Mouse (Mus musculus) adipocyte (in vitro differentiated cells): ENCODE data around the gene Cdk17.

Experiments used
- DNase-seq: peaks from one replicate; pipeline ENCODE4 v3.0.0-alpha.2; 2016; ENCODE audit warnings: low spot score

Cdk17 gene

DNA sequence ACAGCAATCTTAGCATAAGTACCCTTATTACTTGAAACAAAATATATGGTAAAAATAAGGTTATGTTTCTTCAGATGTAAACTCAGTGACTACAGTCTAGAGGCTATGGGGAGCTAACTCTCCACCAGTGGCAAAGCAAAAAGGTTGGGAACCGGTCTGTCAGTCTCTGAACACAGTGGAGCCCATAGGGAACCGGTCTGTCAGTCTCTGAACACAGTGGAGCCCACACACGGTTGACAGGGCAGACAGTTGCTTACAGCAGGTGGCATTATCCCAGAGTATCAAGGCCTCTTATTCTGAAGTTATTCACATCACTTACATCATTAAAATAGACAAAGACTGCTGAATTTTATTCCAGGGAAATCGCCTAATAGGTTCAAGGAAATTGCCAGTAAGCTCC, 70.8 kb downstream of the Cdk17 start:
- no peak for DNase-seq

DNA sequence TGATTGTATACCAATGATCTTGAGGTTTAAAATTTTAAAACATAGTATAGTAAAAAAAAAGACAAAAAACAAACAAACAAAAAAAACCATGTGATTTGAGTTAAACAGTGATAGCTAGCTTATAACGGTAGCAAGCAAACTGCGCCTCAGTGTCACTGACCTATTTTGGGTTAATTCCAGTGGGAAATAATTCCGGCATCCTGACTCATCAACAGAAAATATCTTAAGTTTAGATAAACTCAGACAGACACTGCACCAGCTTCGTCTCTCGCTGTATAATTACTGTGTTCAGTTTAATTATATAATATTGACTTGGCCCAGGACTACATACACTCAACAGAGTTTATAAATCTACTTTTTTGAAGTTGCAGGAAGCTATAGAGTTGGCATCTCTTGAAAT, 71.2 kb downstream of the Cdk17 start:
- DNase-seq: no peak

DNA sequence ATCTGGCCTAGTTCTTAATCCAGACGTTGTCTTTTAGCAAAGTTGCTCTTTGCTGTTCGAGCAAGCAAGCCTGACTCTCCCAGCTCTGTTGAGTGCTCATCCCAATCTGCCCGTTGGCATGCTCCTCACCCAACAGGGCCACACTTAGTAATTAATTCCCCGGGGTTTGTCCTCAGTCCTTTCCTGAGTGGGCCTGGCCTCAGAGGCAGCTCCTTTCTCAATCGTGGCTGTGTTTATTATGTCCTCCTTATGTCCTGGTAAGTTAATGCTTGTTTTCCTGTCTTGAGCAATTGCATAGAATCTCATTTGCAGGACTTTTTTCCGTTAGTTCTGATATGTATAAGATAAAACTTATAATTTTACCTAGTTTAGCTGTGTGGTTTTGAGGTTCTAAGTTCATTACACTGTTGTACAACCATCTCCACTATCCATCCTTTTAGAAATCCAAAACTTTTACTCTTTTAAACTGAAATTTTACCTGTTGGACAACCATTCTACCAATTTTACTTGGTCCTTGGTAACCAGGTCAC, 73.1 kb downstream of the Cdk17 start:
- DNase-seq: no peak

DNA sequence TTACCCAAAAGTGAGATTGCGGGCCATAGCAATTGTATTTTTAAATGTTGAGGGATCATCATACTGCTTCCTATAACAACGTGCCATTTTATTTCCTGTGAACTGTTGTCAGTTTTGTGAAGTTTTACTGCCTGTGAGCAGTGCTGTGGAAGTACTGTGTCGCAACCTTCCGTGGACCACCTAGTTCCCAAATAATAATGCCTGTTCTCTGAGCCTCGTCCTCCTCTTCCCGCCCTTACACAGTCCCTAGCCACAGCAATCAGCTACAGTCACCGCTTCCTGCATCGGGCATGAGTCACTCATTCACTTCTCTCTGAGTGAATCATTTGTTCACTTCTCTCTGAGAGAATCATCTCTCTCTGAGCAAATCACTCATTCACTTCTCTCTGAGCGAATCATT, 74.0 kb downstream of the Cdk17 start:
- no peak for DNase-seq

DNA sequence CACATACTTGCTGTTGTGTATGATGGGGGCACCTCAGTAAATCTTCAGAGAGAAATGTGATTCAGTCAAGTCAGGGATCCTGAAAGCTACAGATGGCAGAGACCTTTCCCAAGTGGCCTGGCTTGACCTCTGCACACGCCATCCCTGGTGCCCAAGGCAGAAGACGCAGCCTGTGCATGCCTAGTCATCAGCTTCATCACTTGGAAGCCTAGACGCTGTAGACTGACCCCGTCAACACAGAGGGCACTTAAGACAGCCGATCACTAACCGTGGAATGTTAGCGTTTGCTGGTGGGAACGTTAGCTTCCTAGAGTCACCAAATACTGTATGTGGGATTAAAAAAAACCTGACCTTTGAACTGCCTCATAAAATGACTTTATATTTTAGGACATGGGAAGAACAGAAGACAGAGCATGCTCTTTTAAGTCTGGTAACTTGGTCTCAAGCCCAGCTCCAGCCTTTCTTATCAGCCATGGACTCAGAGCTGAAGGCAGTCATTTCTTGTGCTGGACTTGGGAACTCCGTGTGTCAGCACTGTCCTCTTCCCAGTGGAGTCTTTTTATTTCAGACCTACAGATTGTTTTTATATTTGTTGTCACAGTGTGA, 78.6 kb downstream of the Cdk17 start:
- DNase-seq: no peak

DNA sequence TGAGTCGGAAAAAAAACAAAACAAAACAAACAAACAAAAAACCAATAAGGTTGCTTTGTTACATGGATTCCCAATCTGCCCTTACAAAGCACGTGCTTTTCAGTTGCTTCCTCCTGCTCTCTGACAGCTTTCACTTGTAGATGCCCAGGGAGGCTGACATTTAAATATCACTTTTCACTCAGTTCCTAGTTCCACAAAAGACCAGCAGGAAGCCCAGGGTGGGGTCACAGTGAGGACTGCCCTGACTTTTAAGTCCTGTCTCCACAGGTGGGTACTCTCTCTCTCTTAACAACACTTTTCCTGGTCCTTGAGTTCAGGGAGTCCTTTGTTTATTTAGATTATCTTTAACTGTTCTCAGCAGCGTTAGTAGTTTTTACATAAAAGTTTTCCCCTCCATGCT, 81.5 kb downstream of the Cdk17 start:
- no peak for DNase-seq

DNA sequence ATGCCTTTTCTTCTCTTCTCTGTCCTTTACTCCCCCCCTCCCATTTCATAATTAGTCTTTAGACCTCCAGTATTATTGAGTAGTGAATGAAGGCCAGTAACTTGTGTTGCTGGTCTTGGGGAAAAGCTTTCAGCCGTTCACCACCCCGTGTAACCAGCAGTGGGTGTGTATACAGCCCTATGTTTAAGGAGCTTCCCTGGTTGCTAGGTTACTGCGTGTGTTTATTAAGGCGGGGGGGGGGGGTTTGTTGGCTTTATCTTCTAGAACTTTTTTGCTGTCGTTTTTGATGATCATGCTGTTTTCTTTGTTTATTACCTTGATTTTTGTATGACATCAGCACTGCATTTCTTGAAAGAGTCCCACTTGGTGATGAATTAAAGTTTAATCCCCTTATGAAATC, 82.2 kb downstream of the Cdk17 start:
- DNase-seq: no peak

DNA sequence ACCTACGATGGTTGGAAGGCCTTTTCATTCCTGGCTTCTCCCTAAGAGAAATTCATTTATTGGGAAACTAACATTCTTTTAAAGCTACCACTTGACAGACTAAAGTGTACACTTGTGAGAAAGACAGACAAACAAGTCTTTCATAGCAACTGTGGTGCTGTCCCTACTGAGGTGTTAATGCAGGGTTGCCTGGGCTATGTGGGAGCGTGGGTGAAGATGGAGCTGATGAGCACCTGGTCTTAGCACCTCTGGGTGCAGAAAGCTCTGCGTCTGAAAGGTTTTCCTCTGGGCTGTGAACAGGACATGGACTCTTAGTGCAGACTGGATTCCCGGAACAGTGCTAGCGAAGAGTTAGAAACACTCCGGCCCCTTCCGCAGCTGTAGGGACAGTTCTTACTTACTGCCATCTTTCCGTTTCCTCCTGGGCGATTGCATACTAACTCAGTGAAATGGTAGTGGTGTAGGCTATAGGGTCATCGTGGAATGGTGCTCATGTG, 83.6 kb downstream of the Cdk17 start:
- no peak for DNase-seq

DNA sequence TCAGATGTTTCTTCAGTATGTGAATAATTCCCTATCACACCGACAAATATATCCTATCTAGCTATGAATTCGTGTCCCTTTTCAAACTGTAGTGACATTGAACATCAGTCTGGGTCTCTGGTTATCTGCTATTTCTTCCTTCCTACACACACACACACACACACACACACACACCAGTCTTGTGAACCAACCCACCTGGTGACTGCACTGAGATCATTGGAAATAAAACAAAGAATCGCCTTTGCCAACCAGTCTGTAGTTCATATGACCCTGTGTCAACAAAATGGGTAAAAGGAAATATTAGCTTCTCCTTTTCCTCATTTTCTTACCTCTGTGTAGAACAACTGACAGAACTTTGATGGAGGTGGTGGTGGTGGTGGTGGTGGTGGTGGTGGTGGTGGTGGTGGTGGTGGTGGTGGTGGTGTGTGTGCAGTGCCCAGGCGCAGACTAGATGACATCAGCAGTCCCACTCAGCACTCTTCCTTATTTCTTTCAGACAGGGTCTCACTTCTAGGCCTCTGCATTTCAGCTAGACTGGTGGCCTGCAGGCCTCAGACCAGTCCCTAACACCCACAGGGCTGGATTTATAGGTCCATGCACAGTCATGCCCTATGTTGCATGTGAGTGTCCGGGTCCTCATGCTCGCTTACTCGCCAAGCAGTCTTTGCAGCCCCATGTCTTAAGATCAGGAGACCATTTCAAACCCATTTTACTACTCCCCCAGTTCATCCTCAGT, 85.7 kb downstream of the Cdk17 start:
- no peak for DNase-seq

DNA sequence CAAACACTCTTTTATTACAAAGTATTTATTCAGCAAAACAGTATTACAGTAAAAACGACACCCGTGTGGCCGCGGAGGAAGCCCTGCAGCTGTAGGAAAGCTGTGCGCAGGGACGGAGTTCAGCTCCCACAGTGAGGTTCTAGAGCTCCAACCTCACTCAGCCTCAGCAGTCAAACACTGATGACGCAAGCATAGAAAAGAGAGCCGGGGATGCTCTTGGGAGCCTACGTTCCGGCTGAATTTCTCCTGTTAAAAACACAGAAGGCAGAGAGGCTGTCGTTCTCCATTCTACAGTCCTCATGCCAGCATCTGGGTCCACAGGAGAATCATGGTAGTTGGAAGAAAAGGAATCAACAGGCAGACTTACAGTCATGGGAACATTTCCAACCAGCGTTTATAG, 86.7 kb downstream of the Cdk17 start:
- no peak for DNase-seq

DNA sequence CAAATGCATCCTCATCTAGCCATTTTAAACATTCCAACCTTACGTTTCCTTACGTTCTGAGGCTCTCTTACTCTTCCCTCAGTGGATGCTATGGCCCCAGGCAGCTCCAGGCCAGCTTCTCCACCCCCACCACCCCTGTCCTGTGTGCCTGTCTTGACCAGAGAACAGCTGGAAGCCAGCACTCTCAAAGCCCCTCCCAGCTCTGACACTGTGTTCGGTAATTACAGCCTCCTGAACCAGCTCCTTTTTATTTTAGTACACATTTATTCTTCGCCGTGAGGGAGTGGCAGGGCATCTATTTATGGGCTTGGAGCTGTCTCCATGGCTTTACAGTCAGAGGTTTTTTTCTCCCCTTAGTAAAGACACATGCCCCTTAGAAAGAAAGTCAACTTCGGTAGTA, 87.2 kb downstream of the Cdk17 start:
- no peak for DNase-seq

DNA sequence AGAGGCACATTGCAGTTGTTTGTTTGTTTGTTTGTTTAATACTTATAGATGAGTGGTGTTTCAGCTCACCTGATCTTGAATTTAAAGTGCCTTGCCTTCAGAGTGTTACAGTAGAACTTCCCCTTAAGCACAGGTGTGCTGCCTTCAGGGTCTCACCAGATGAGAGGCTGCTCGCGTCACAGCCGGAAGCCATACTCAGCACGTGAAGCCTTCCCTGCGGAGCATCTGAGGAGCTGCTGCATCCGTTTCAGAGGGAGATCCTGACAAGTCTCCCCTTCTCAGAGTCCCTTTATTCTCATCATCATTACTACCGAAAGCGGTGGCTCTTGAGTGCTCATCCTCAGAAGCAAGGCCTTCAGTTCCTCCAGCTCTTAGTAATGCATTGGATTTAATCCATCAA, 87.7 kb downstream of the Cdk17 start:
- DNase-seq: no peak

DNA sequence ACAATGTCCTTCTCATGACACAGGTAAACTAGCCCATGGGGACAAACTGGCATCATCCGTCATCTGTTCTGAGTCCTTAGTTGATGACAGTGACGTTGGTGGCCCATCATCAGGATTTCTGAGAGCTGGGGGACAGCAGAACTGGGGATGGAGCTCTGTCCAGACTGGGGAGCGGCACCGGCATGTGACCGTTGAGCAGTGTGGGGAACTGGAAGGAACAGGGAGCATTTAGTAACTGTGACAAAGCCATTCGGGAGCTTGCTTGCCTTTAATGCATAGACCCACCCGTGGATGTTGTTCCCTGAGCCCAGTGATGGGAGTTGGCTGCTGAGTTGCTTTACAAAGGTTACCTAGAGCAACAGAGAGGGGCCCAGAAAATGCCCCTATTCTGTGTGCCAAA, 89.2 kb downstream of the Cdk17 start:
- DNase-seq: no peak

DNA sequence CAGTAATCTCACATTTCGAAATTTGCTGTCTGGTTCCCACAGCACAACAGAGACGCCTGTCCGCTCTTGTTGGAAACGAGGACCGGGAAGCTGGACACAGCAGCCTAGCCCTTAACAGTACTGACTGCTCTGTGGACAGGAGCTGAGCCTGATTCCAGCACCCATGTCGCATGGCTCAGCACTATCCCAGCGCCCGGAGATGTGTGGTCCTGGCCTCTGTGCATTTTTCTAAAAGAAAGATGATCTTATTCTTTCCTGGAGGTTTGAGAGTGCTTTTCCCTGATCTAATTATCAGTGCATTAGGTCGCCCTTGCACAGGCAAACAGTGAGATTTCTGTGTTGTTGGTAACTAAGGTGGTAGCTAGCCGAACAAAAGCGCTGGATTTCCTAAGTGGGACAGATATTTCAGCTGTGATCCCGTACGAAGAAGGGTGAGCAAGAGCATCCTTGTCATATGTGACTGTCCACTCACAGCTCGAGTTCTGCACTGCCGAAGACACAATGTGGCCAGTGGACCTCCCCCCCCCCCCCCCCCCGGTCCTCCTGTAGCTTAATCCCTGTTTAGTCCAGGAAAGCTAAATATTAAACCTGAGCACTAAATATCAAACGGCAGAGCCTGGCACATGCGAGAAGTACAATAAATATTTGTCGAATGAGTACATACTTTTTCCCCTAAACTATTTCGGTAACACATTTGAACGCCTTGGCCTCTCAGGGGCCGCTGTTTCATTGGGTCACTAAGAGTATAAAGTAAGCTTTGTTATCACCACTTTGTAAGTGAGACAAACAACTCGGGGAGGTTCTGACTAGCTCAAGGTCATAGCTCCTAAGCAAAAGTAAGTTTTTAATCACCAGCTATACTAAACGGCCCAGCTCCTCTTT, 90.0 kb downstream of the Cdk17 start:
- no peak for DNase-seq

DNA sequence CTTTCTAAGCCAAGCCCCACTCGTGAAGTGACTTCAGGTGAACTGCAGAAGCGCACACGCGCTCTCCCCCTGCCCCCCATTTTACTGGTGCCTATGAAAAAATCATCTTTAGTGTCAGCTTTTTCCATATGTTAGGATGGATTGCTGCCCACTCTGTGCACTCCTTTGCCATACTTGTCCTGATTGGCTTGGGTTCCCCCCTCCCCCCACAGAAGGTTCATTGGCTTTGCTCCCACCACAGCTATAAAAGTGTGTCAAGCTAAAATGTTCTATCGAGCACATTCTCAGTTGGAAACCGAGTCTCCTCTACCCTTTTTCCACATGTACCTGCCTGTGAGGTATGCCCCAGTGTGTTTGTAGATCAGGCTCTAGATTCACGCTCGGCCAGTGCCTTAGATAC, 90.8 kb downstream of the Cdk17 start:
- no peak for DNase-seq

DNA sequence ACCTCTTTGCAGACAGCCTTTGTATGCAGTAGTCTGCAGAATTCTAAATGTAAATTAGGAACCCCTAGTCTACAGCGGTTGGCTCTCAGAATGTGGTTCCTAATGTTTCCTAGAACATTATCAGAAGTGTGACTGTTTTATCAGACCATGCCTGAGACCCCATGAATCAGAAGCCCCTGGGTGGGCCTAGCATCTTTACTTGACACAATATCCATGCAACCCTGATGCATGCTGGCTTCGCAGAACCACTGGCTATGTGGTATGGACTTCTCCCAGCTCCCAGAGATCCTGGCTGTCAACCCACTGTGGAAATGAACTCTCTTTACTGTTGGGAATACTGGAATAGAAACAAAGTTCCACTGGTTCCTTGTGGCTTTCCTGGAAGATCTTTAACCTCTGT, 92.0 kb downstream of the Cdk17 start:
- DNase-seq: no peak

DNA sequence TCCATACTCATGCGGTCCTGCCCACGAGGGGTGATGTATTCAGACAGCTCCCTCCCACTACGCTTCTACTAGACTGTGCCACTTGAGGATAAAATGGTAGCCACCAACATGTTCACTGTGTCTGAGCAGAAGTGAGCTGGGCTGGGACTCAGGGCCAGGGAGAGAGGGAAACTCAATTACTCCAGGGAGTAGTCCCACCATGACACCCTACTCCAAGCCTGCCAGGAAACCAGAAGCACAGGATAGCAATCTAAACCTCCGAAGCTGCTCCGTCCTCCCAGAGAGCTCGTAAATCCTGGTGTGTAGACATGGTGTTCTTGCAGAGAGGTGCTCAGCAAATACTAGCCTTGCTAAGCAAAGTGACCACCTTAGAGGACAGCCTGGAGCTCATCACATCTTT, 92.5 kb downstream of the Cdk17 start:
- DNase-seq: no peak

DNA sequence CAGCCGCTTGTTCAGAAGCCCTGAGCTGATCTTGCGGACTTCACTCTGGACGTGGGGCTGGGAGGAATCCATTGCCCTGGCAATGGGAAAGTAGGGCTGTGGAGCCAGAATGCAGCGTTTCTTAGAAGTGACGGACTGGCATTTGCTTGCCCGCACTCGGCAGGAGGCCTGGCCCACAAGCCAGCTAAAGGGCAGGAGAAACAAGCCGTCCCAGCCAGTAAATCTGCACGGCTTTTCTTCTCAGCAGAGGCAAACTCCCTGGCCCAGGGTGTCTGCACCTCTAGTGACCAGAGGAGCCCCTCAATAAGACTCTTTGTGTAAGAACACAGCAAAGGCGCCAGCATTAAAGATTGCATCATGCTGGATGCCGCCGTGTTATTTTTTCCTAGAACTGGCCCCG, 94.6 kb downstream of the Cdk17 start:
- DNase-seq: no peak

DNA sequence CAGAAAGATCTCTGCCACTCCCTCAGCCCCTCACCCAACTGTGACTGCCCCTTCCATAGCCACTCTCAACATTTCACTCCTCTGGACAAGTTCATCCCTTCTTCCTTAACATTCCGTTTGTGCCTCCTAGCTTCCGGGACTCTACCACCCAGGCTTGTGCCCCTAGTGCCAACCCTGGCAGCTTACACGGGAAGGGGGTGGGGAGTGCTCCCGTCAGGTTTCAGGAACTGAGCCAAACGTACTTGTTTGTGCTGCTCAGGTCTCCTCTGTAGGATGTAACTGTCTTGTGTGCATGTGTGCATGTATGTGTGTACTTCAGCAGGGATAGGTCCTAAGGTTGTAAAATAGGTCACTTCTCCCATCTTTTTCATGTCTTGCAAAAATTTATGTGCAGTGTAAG, 99.2 kb downstream of the Cdk17 start:
- DNase-seq: no peak

DNA sequence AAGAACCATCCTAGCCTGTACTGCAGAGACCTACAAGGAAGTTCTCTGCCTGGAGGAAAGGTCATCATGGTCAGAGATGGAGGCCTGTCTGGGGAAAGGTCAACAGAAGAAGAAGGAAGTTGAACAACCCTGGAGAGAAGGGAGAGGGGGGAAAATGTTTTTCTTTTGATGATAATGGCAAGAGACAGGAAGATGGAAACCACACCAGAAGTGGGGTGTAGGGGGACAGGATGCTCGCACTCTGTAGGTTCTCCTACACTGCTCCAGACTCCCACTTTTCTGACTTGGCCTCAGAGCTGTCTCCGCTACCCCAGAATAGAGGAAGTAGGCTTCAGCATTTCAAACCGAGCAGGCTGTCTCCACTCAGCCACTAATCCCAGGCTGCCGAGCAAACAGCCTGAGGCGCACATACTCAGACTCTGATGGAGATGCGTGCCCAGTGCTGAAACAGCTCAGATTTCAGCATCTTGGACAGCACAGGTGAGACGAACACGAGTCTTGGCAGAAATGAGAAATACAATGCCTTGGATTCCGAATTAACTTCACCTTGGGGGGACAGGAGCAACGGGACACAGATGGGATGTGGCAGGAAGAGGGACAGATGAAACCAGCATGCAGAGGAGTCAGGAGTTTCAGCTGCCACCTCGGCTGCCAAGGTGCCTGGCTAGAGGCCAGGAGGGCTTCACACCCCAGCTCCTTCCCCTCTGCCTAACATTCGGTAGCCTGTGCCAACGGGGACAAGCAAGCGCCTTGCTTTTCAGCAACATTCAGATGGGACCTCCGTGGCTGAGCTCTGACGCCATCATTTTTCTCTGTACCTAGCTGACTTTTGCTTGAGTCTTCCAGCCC, 100.7 kb downstream of the Cdk17 start:
- no peak for DNase-seq

DNA sequence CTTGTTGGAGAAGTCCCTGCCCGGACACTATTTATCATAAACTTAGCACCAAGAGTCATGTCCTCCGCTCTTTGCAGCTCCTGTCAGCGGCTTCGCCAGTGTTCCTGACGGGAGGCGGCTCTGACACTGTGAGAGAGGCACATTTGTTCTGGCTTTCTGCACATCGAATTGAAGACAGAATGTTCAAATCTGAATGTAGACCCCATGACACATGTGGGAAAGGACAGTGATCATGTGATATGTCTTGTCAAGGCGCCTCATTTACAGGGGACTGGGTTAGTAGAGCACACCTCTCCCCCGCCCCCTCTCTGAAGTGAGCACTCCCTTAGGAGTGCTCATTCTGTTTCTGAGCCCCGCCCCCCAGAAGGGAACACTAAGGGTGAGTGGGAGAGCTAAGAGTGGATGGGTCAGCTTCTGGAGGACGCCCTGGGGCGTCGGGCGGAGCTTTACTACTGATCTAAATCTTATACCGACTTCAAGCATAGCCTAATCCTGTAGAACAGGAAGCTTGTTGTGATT, 101.4 kb downstream of the Cdk17 start:
- no peak for DNase-seq

DNA sequence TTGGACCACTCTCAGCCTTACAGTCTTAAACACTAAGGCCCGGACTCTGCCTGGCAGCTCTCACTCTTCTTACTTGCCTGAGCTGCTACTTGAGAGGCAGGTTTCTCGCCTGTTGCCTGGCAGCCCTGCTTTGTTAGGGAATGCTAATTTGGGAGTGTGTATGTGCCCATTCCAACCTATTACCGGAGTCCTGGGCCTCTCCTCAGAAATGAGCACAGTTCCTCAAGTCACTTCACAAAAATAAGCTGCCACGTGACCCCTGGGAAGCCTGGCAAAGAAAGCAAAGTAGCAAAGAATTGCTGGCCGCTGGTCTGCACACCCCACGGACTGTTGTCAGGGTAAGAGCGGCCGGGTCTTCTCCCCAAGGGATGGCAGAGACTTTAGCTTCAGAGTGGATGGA, 102.8 kb downstream of the Cdk17 start:
- DNase-seq: no peak
